Mouse (Mus musculus) megakaryocyte-erythroid progenitor cell, adult 5-6 weeks (primary cell): ENCODE measurements at regions not wholly inside any gene's neighbourhood (a gene's known extent, or its start where the extent isn't known, plus 50 kb on each side); places are given as distances from the start of the nearest gene placed in this dataset.
"Not testable (repeated sequence)": the region's sequence is repeated elsewhere in the genome, so short reads cannot be mapped to it uniquely, and the experiment has no call there.

Experiments
- ATAC-seq: replicated peaks from 2 replicates; pipeline ENCODE4 v1.8.0; 2016; ENCODE audit warnings: mild to moderate bottlenecking, inconsistent platforms; ENCODE audit not compliant: severe bottlenecking, poor library complexity, low FRiP score, low TSS enrichment

DNA sequence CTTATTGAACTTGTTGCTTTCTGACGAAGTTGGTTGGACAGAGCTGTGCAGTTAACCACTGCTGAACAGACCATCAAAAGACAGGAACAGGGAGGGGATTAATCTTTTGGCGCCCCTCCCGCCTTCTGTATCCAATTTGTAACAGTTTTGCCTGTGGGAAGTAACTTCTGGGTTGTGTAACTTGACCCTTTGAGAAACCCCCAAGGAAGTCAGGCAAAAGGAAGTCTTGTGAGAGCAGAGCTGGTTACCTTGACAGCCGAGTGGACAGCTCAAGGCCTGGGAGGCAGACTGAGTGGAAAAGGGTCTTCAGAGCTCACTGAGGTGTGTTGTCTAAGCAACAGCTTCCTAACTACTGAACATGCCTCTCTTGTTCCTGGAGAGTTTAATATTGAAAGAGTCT is 75.8 kb upstream of the Hao2 start:
- no peak for ATAC-seq

DNA sequence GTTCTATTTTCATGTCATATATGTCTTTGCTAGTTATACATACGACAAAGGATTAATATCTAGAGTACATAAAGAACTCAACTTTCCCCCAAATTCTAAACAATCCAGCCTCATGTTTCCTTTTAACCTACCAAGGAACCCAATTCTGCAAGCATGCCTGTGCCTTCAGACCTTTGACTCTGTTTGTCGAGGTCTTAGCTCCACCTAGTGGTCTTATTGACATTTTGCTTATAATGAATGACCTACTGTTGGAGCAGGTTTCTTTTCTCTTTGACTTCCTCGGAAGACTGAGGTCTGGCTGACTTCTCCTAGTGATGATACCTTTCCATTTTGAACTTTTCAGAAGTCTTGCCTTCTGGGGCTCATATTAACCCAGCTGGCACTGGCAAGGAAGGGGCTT is 82.7 kb upstream of the Hao2 start:
- ATAC-seq = peak; percentile 70; the same call in 1 of the 2 replicates

DNA sequence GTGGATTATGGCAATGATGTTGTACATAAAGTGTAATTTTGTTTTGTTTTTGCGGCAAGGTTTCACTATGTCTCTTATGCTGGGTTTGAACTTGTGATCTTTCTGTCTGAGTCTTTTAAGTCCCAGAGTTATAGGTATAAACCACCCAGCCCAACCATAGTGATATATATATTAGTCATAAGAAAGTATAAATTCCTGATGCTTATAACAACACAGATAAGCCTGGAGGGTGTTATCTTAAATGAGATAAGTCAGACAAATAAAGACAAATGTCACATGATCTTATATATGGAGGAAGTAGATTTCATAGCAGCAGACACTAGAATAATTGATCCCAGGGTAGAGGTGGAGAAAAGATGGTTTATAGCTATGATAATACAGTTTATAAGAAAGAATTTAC is 89.7 kb upstream of the Hao2 start:
- ATAC-seq = no peak

DNA sequence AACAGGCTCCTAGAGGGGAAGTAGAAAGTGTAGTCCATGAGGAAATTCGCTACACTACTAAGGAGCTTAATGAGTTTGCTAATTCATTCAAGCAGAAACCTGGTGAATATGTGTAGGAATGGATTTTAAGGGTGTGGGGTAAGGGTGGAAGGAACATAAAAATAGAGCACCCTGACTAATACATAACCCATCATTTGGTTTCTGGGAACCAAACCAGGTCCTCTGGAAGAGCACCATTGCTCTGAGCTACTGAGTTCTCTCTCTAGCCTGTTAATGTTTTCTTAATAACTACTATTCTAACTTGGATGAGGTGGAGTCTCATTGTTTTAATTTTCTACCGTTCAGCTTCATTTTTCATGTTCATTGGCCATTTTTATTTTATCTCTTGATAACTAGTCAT is 94.2 kb upstream of the Hao2 start:
- not testable (repeated sequence) for ATAC-seq

GRCm38 (mm10) chr3:98990801-98991200 is 97.8 kb upstream of the Hao2 start:
- no peak for ATAC-seq

DNA sequence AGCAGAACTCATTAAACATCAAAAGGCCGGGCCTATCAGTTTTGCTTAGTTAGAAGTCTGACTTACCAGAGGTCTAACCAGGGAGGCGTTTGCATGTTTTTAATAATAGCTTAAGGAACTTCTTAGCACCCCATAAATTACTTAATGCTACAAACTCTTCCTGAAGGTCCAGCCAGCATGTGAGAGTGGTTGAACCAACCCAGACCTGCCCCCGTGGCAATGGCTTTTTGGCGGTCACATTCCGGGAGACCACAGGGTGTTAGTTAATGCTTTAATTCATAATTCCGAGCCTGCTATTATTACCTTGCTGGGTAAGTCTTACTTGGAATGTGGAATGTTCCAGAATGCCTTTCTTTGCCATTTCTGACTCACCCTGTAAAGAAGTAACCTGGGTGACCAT is 98.2 kb upstream of the Hao2 start:
- no peak for ATAC-seq

DNA sequence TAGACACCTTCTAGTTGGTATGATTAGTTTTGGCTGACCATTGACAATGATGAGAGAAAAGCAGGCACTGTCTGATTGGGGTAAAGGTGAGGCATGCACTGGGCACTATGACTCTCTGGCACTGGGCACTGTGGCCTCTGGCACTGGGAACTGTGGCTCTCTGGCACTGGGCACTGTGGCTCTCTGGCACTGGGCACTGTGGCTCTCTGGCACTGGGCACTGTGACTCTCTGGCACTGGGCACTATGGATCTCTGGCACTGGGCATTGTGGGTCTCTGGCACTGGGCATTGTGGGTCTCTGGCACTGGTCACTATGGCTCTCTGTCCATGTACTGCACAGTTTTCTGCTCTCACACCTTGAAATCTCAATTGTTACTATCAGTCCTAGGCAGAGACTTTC is 101.0 kb upstream of the Hao2 start:
- no peak for ATAC-seq

GRCm38 (mm10) chr3:99030636-99031035 is 110.2 kb upstream of the Wars2 start:
- no peak for ATAC-seq

DNA sequence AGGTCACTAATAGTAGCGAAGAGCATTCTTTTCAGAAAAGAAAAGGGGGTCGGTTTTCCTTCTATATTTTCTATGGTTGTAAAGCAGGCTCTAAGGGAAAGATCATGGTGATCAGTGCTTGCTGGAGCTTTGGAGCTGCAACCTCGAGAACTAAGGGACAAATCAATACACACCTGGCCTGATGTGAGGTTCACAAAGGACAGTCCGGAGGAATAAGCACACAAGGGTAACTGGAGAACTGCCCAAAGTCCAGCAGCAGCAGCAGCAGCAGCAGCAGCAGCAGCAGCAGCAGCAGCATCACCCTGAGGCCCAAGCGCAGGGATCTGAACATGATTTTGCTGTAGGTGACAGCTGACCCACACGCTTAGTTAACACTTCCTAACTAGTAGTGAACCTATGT is 94.7 kb upstream of the Wars2 start:
- ATAC-seq = no peak

DNA sequence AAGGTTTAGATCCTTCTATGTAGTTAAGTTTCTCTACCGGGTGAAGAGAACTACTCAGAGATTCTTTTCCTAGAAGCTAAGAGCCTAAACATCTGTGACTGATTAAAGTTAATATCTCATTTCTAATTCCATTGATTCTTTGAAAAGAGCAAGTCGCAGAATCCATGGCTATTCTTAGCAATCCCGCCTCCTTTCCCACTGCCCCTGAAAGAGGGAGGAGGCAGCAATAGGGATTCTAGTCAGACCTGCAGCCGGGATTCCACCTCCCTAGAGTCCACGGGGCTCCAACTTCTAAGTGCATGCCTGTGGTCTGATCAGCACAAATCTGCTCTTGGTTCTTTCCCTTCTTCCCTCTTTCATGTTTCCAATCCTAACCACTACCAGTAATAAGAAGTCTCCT is 93.7 kb upstream of the Wars2 start:
- ATAC-seq = no peak

DNA sequence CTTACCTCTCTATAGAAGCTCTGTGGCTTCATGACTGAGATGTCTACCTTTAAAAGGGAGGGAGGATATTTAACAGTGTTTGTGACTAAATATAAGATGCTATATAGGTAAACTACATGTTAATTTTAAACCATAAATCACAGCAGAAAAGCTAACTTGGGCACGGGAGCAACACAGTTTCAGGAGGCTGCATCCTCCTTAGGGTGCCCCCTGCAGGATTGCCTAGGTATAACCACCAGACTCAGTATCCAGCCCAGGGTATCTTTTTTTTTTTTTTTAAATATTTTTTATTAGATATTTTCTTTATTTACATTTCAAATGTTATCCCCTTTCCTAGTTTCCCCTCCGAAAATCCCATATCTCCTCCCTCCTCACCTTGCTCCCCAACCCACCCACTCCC is 91.6 kb upstream of the Wars2 start:
- ATAC-seq = no peak

GRCm38 (mm10) chr3:99052176-99052575 is 88.7 kb upstream of the Wars2 start:
- no peak for ATAC-seq

- ATAC-seq = no peak
These were observed 73.7 kb upstream of the Wars2 start for GRCm38 (mm10) chr3:99067168-99067567.
